Mouse (Mus musculus) kidney, adult 11 months (tissue): ENCODE measurements at regions not wholly inside any gene's neighbourhood (a gene's known extent, or its start where the extent isn't known, plus 50 kb on each side); places are given as distances from the start of the nearest gene placed in this dataset.
A peak's percentile ranks its signal among the peaks of the same experiment; 100 is the strongest.

Source experiments
- DNase-seq: peaks from one replicate; pipeline ENCODE4 v3.0.0; 2022

- DNase-seq, result no peak
Observed at GRCm38 (mm10) chr9:87326374-87327295, 71.3 kb upstream of the Cep162 start.

DNA sequence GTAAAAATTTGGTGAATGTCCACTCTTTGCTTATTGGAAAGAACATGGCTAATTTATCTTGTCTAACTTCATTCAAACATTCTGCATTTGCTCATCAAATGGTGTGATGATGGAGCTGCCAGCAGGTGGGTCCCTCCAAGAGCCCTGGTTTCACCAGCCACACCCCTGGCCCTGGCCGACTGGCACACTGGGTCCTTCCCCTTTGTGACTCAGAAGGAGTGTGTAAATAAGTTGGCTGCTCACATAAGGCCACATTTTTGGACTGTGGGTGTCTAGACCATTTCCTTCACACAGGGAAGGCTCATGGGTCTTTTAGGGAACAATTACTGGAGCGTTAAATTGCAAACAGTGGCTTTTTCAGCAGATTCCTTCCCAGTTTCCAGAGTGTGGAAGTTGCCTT lies 68.4 kb upstream of the Cep162 start:
- peak; percentile 18 for DNase-seq

DNA sequence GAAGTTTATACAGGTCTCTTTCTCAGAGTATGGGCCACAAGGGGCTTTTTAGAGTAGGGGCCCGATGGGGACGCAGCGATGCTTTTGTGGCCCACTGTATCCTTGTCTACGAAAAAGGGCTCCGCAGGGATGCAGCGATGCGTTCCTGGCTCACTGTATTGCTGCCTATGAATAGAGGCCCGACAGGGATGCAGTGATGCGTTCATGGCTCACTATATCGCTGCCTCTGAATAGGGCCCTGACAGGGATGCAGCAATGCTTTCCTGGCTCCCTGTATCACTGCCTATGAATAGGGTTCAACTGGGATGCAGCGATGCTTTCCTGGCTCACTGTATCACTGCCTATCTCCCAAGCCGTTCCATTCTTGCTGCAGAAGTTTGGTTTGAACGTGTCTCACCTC lies 65.4 kb upstream of the Cep162 start:
- DNase-seq, result no peak

GRCm38 (mm10) chr9:87318767-87319166 lies 63.4 kb upstream of the Cep162 start:
- no peak for DNase-seq

DNA sequence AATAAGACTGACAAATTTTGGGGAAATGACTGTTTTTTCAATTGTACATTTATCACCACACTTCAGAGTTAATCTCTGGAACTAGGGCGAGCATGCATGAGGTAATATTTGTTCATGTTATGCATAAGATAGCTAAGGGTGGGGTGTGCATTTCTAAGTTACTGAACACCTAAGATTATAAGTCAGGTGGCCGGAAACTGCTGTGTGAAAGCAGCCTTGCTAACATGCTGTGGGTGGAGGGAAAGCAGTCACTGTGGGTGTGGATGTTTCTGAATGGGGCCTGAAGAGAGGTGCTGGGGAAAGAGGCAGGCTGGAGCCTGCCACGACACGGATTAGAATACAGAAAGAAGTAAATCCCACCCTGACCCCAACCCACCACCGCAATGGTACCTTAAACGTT lies 54.8 kb upstream of the Cep162 start:
- no peak for DNase-seq
